Mouse (Mus musculus) heart, embryonic 13.5 days (tissue): ENCODE measurements around the gene Arhgap21. TPM values are rescaled to one million over a fixed set of nuclear protein-coding genes. Genes with fewer than 3 reads are reported as not detected.

Source experiments
- ATAC-seq: fragments of 200-750 bp; cut with Nextera tagmentation; 2 replicates; pipeline ENCODE4 v1.8.0; 2017; ENCODE audit warnings: moderate TSS enrichment; ENCODE audit not compliant: insufficient number of reproducible peaks, low FRiP score, low TSS enrichment; ENCODE audit errors: extremely low read depth
- H3K27ac ChIP-seq: fragments of 300-500 bp; sonication (generic); replicated peaks from 2 replicates; pipeline ENCODE4 v1.5.1; 2015; ENCODE audit warnings: moderate library complexity, mild to moderate bottlenecking, inconsistent platforms
- H3K27me3 ChIP-seq: fragments of 300-500 bp; sonication (generic); replicated peaks from 2 replicates; pipeline ENCODE4 v1.6.1; 2015; ENCODE audit warnings: mild to moderate bottlenecking, inconsistent platforms
- H3K36me3 ChIP-seq: fragments of 300-500 bp; sonication (generic); 2 replicates; pipeline ENCODE4 v1.6.1; 2015; ENCODE audit warnings: mild to moderate bottlenecking, inconsistent platforms
- H3K4me1 ChIP-seq: fragments of 300-500 bp; sonication (generic); 2 replicates; pipeline ENCODE4 v1.6.1; 2015; ENCODE audit warnings: inconsistent platforms
- H3K4me2 ChIP-seq: fragments of 300-500 bp; sonication (generic); 2 replicates; pipeline ENCODE4 v1.6.1; 2015; ENCODE audit warnings: inconsistent platforms, mild to moderate bottlenecking, moderate library complexity
- H3K4me3 ChIP-seq: fragments of 300-500 bp; sonication (generic); 2 replicates; pipeline ENCODE4 v1.5.1; 2015; ENCODE audit warnings: moderate library complexity, mild to moderate bottlenecking, inconsistent platforms
- H3K9ac ChIP-seq: fragments of 300-500 bp; sonication (generic); 2 replicates; pipeline ENCODE4 v1.6.1; 2015; ENCODE audit warnings: inconsistent platforms, mild to moderate bottlenecking, moderate library complexity
- H3K9me3 ChIP-seq: fragments of 300-500 bp; sonication (generic); 2 replicates; pipeline ENCODE4 v1.6.1; 2016; ENCODE audit warnings: inconsistent platforms
- WGBS: fragments of 180-500 bp; shearing (Covaris S2); methylation state at CpG from one replicate; pipeline ENCODE4 v1.1.7; 2015; ENCODE audit warnings: mixed read lengths; 5-methylcytosine and 5-hydroxymethylcytosine counted together
- polyA plus RNA-seq: library from polyadenylated mRNA; unstranded; fragments of >200 nt; fragmentation: Nextera tagmentation; extraction: Ambion mirVana; gene quantifications from 2 replicates; pipeline ENCODE4 v1.2.1, GENCODE M21; 2015

Arhgap21 gene
- polyA plus RNA-seq, 1 experiment from 2014 or later: 11.7 TPM

- Histone ChIP-seq H3K9ac (no peak overlapping the region), H3K4me1 (no peaks in the 10 kb centered on the region), H3K4me2 (no peak overlapping the region), H3K4me3 (no peak overlapping the region), H3K27ac (no peak overlapping the region), H3K9me3 (no peaks in the 10 kb centered on the region), H3K27me3 (no peaks in the 10 kb centered on the region), H3K36me3 (no peaks in the 10 kb centered on the region)
- WGBS: 79% methylated on average over 3 of the region's 3 CpGs
- no peak for ATAC-seq
Observed at GRCm38 (mm10) chr2:20830882-20831281, 137.8 kb downstream of the Arhgap21 start.

GRCm38 (mm10) chr2:20826258-20826657 lies 142.4 kb downstream of the Arhgap21 start:
- ATAC-seq: no peak
- Histone ChIP-seq H3K9ac (no peak overlapping the region), H3K4me1 (no peaks in the 10 kb centered on the region)

GRCm38 (mm10) chr2:20818226-20818625 lies 150.5 kb downstream of the Arhgap21 start:
- Histone ChIP-seq H3K9ac (no peak overlapping the region), H3K4me3 (no peak overlapping the region), H3K27ac (no peak overlapping the region), H3K27me3 (no peaks in the 10 kb centered on the region), H3K9me3 (peaks cover 8% of the 10 kb centered on the region; the same call in 1 of the 2 replicates), H3K4me1 (no peaks in the 10 kb centered on the region), H3K4me2 (no peak overlapping the region), H3K36me3 (no peaks in the 10 kb centered on the region)
- no peak for ATAC-seq
- WGBS: 73% methylated on average over 7 of the region's 7 CpGs

More at GRCm38 (mm10) chr2:20826258-20826657, 142.4 kb downstream of the Arhgap21 start:
- H3K9me3 ChIP-seq: 0 out of 2 replicates have a peak, but pooled peaks cover 3% of the 10 kb centered on the region
- H3K27ac ChIP-seq: no peak overlapping the region
- no peaks in the 10 kb centered on the region for H3K36me3 ChIP-seq
- H3K4me2 ChIP-seq: no peak overlapping the region
- H3K27me3 ChIP-seq: no peaks in the 10 kb centered on the region
- H3K4me3 ChIP-seq: no peak overlapping the region

GRCm38 (mm10) chr2:20813986-20814385 lies 154.7 kb downstream of the Arhgap21 start:
- no peak overlapping the region for H3K27ac ChIP-seq
- H3K9ac ChIP-seq: no peak overlapping the region
- 80% methylated on average over 2 of the region's 2 CpGs for WGBS
- no peak overlapping the region for H3K4me2 ChIP-seq
- H3K4me3 ChIP-seq: no peak overlapping the region
- H3K27me3 ChIP-seq: no peaks in the 10 kb centered on the region
- no peaks in the 10 kb centered on the region for H3K36me3 ChIP-seq
- ATAC-seq: no peak
- no peaks in the 10 kb centered on the region for H3K9me3 ChIP-seq
- H3K4me1 ChIP-seq: no peaks in the 10 kb centered on the region

- WGBS: 68% methylated on average over 8 of the region's 8 CpGs
Observed at GRCm38 (mm10) chr2:20811506-20811905, 157.2 kb downstream of the Arhgap21 start.

GRCm38 (mm10) chr2:20801236-20801890 lies 167.3 kb downstream of the Arhgap21 start:
- WGBS: 70% methylated on average over 8 of the region's 8 CpGs
- H3K27ac ChIP-seq: no peak overlapping the region
- H3K4me2 ChIP-seq: no peak overlapping the region
- no peaks in the 10 kb centered on the region for H3K4me1 ChIP-seq
- no peak overlapping the region for H3K4me3 ChIP-seq
- ATAC-seq: no peak
- H3K36me3 ChIP-seq: peaks cover 56% of the 10 kb centered on the region
- H3K9me3 ChIP-seq: no peaks in the 10 kb centered on the region
- H3K27me3 ChIP-seq: no peaks in the 10 kb centered on the region
- H3K9ac ChIP-seq: no peak overlapping the region

More at GRCm38 (mm10) chr2:20811506-20811905, 157.2 kb downstream of the Arhgap21 start:
- H3K9me3 ChIP-seq: no peaks in the 10 kb centered on the region
- no peak overlapping the region for H3K4me3 ChIP-seq
- H3K4me1 ChIP-seq: no peaks in the 10 kb centered on the region
- H3K36me3 ChIP-seq: peaks cover 11% of the 10 kb centered on the region
- no peak for ATAC-seq
- H3K27me3 ChIP-seq: no peaks in the 10 kb centered on the region
- no peak overlapping the region for H3K9ac ChIP-seq
- H3K27ac ChIP-seq: no peak overlapping the region
- H3K4me2 ChIP-seq: no peak overlapping the region

Other genes starting within 250 kb of the Arhgap21 start
- gene Enkur, start 236.5 kb upstream of the Arhgap21 start, polyA plus RNA-seq: 1.1 and 1.9 TPM in 2 replicates
- gene Thnsl1, start 236.8 kb upstream of the Arhgap21 start, polyA plus RNA-seq: 6.0 and 7.3 TPM in 2 replicates